In the genomic region with DNA sequence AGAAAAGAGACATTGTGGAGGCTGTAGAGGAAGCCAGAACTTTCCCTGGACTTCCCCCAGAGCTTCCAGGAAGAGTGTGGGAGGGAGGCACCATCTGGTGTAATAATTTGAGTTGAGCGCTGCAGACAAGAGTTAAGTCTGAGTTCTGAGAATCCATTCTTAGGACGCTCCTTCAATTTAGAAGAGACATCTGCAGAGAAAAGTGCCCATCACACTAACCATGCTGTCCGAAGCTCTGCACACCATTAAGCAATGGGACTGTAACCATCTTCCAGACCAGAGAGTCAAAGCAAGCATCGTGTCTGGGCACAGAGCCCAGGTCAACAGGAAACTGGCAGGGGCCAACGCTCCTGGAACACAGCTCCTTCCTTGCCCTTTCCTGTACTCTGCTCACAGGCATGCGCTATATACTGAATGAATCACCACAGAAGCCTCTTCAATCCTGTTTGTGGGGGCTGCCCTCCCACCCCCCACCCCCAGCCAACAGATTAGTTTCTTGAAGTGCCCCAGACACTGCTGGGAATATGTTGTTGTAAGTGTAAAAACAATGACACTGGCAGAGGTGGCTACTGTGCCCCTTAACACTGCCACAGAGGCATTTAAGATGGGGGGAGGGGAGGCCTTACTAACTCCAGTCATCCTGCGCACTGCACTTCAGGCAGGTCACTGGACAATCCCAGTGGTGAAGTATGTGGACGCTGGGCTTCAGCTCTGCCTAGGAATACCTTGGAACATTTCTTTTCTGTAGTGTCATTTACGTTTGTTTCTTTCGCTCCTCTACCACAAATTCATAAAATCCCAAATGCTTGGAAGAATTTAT, we compare ENCODE assay signal across 8 mouse cellular contexts.
A peak's percentile ranks its signal among the peaks of the same experiment; 100 is the strongest.
DNase-seq lines count a peak whose midpoint lies in the region; ATAC-seq and TF ChIP-seq lines count a peak whose summit lies in the region.

No protein-coding gene starts in this region.

- H3K9ac ChIP-seq in intestine, embryonic 14.5 days (ENCODE audit: low read length) = no peak overlapping the region
- no peak overlapping the region for H3K9ac ChIP-seq in intestine, postnatal 0 days (ENCODE audit: low read depth, low read length)
- no peak overlapping the region for H3K9ac ChIP-seq in forebrain, embryonic 12.5 days

- H3K27me3 ChIP-seq in intestine, embryonic 14.5 days (replicated peaks; ENCODE audit: control insufficient read depth, insufficient read depth, low read length) = no peaks in the 10 kb centered on the region
- no peaks in the 10 kb centered on the region for H3K27me3 ChIP-seq in intestine, postnatal 0 days (replicated peaks; ENCODE audit: control insufficient read depth, insufficient read depth, low read length)
- H3K27me3 ChIP-seq in forebrain, embryonic 12.5 days = no peaks in the 10 kb centered on the region

- no peak overlapping the region for H3K4me2 ChIP-seq in intestine, embryonic 14.5 days (ENCODE audit: low read length)
- no peak overlapping the region for H3K4me2 ChIP-seq in intestine, postnatal 0 days (replicated peaks; ENCODE audit: low read depth)
- no peak overlapping the region for H3K4me2 ChIP-seq in forebrain, embryonic 12.5 days

- peaks cover 10% of the 10 kb centered on the region for H3K4me1 ChIP-seq in intestine, embryonic 14.5 days (replicated peaks; ENCODE audit: control insufficient read depth, insufficient read depth, low read length)
- H3K4me1 ChIP-seq in intestine, postnatal 0 days (replicated peaks; ENCODE audit: control insufficient read depth, insufficient read depth, low read length) = no peaks in the 10 kb centered on the region
- H3K4me1 ChIP-seq in forebrain, embryonic 12.5 days = no peaks in the 10 kb centered on the region

- no peak for TF ChIP-seq CTCF in intestine, postnatal 0 days (IDR thresholded peaks at IDR 0.05; ENCODE audit: low read depth)
- TF ChIP-seq CTCF in brain, embryonic 14.5 days (IDR thresholded peaks at IDR 0.05; ENCODE audit: borderline replicate concordance, extremely low read depth, insufficient read depth, insufficient read length) = no peak

- H3K36me3 ChIP-seq in intestine, embryonic 14.5 days (ENCODE audit: control insufficient read depth, insufficient read depth, low read length) = peaks cover 32% of the 10 kb centered on the region
- H3K36me3 ChIP-seq in intestine, postnatal 0 days (ENCODE audit: control insufficient read depth, insufficient read depth) = peaks cover 22% of the 10 kb centered on the region
- H3K36me3 ChIP-seq in forebrain, embryonic 12.5 days (replicated peaks) = peaks cover 15% of the 10 kb centered on the region

- peak overlapping the region; percentile 67 for H3K27ac ChIP-seq in intestine, embryonic 14.5 days (ENCODE audit: low read depth)
- no peak overlapping the region for H3K27ac ChIP-seq in intestine, postnatal 0 days (ENCODE audit: low read depth, low read length)
- H3K27ac ChIP-seq in forebrain, embryonic 12.5 days = no peak overlapping the region

- intact Hi-C loops in left cerebral cortex, postnatal 25 days (cut with DNase I) = no loop called here

- H3K4me3 ChIP-seq in intestine, embryonic 14.5 days (ENCODE audit: low read depth, low read length) = no peak overlapping the region
- H3K4me3 ChIP-seq in intestine, postnatal 0 days (ENCODE audit: low read depth, low read length) = no peak overlapping the region
- no peak overlapping the region for H3K4me3 ChIP-seq in forebrain, embryonic 12.5 days (replicated peaks)

- no peaks in the 10 kb centered on the region for H3K9me3 ChIP-seq in intestine, embryonic 14.5 days (ENCODE audit: control insufficient read depth, low read length)
- H3K9me3 ChIP-seq in intestine, postnatal 0 days (ENCODE audit: control insufficient read depth) = no peaks in the 10 kb centered on the region
- H3K9me3 ChIP-seq in forebrain, embryonic 12.5 days = no peaks in the 10 kb centered on the region

- WGBS in intestine, embryonic 14.5 days = 43% methylated on average over 10 of the region's 10 CpGs
- 59% methylated on average over 10 of the region's 10 CpGs for WGBS in intestine, postnatal 0 days
- 91% methylated on average over 10 of the region's 10 CpGs for WGBS in forebrain, embryonic 12.5 days

- no peak for DNase-seq in intestine, embryonic 14.5 days (ENCODE audit: low spot score)
- peak; percentile 42 for DNase-seq in brain, embryonic 14.5 days (ENCODE audit: low read depth)
- DNase-seq in gastrocnemius, adult 18-20 months (ENCODE audit: low spot score) = peak; percentile 90
- DNase-seq in induced T-regulatory cell, adult 2 months (ENCODE audit: low read depth) = peak; percentile 37
- DNase-seq in left cerebral cortex, postnatal 25 days (ENCODE audit: low spot score in 2 of 2) = peak; percentile 48 to 82
- peak; percentile 17 for DNase-seq in neural tube, embryonic 10.5 days (ENCODE audit: extremely low spot score, low spot score)

- TF ChIP-seq POLR2A in brain, embryonic 14.5 days (IDR thresholded peaks at IDR 0.05; ENCODE audit: borderline replicate concordance, extremely low read depth, insufficient read depth, insufficient read length, poor library complexity, severe bottlenecking) = no peak

- ATAC-seq in intestine, embryonic 14.5 days (replicated peaks; ENCODE audit: low FRiP score, low TSS enrichment, low read depth) = 0 out of 2 replicates have a peak, but pooled peaks have one; percentile 44
- ATAC-seq in intestine, postnatal 0 days = no peak
- no peak for ATAC-seq in forebrain, embryonic 12.5 days (ENCODE audit: low FRiP score)
